Mouse (Mus musculus) limb, embryonic 12.5 days (tissue): ENCODE results near the gene Serinc5. TPM values are rescaled to one million over a fixed set of nuclear protein-coding genes. Genes with fewer than 3 reads are reported as not detected.
"Not testable (repeated sequence)": the region's sequence is repeated elsewhere in the genome, so short reads cannot be mapped to it uniquely, and the experiment has no call there.

Source experiments
- ATAC-seq: fragments of 200-750 bp; cut with Nextera tagmentation; 2 replicates; pipeline ENCODE4 v1.8.0; 2017; ENCODE audit warnings: low read depth, moderate TSS enrichment; ENCODE audit not compliant: insufficient number of reproducible peaks, insufficient read depth, low FRiP score, low TSS enrichment
- H3K27ac ChIP-seq: fragments of 300-500 bp; sonication (generic); 2 replicates; pipeline ENCODE4 v1.5.1; 2016; ENCODE audit warnings: mild to moderate bottlenecking, moderate library complexity
- H3K27me3 ChIP-seq: fragments of 300-500 bp; sonication (generic); 2 replicates; pipeline ENCODE4 v1.6.1; 2016; ENCODE audit warnings: mild to moderate bottlenecking, moderate library complexity
- H3K36me3 ChIP-seq: fragments of 300-500 bp; sonication (generic); 2 replicates; pipeline ENCODE4 v1.6.1; 2016; ENCODE audit warnings: mild to moderate bottlenecking, moderate library complexity
- H3K4me1 ChIP-seq: fragments of 300-500 bp; sonication (generic); replicated peaks from 2 replicates; pipeline ENCODE4 v1.6.1; 2016
- H3K4me2 ChIP-seq: fragments of 300-500 bp; sonication (generic); 2 replicates; pipeline ENCODE4 v1.6.1; 2016; ENCODE audit warnings: mild to moderate bottlenecking, moderate library complexity
- H3K4me3 ChIP-seq: fragments of 300-500 bp; sonication (generic); replicated peaks from 2 replicates; pipeline ENCODE4 v1.5.1; 2016; ENCODE audit warnings: mild to moderate bottlenecking
- H3K9ac ChIP-seq: fragments of 300-500 bp; sonication (generic); replicated peaks from 2 replicates; pipeline ENCODE4 v1.6.1; 2016; ENCODE audit warnings: mild to moderate bottlenecking, moderate library complexity
- H3K9me3 ChIP-seq: fragments of 300-500 bp; sonication (generic); 2 replicates; pipeline ENCODE4 v1.6.1; 2016; ENCODE audit warnings: mild to moderate bottlenecking, moderate library complexity
- WGBS: fragments of 180-500 bp; shearing (Covaris S2); methylation state at CpG from one replicate; pipeline ENCODE4 v1.1.7; 2016; 5-methylcytosine and 5-hydroxymethylcytosine counted together
- polyA plus RNA-seq: library from polyadenylated mRNA; unstranded; fragments of >200 nt; fragmentation: Nextera tagmentation; extraction: Ambion mirVana; gene quantifications from 2 replicates; pipeline ENCODE4 v1.2.1, GENCODE M21; 2016

The Serinc5 gene
- polyA plus RNA-seq, 1 experiment from 2014 or later, result 10.2 TPM

GRCm38 (mm10) chr13:92671727-92672126 is 60.8 kb downstream of the Serinc5 start:
- Histone ChIP-seq H3K4me3 (no peak overlapping the region), H3K9me3 (no peaks in the 10 kb centered on the region), H3K27ac (no peak overlapping the region), H3K4me2 (no peak overlapping the region), H3K27me3 (no peaks in the 10 kb centered on the region), H3K9ac (no peak overlapping the region), H3K36me3 (no peaks in the 10 kb centered on the region), H3K4me1 (peaks cover 16% of the 10 kb centered on the region)
- 76% methylated on average over 1 of the region's 1 CpGs for WGBS
- no peak for ATAC-seq

DNA sequence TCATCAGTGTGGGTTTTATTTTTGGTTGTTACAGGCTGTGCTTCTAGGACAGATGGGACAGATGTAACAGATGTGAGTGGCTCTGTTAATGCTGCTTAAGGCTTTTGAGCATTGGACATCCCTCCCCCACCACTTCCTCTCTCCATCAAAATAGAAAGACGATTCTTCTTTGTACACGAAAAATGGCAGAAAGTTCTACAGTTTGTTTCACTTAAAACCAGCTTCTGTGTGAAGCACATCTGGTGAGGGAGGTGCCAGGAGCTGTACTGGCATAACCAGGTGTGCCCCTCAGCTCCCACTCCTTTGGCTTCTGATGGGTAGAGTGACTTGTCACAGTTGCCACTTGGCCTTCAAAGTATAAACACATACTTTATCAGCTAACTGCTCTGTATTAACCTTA is 63.8 kb downstream of the Serinc5 start:
- Histone ChIP-seq H3K4me1 (peaks cover 20% of the 10 kb centered on the region), H3K9me3 (no peaks in the 10 kb centered on the region), H3K9ac (no peak overlapping the region), H3K4me2 (no peak overlapping the region), H3K36me3 (no peaks in the 10 kb centered on the region), H3K27ac (0 out of 2 replicates have a peak overlapping the region, but pooled peaks have one; percentile 50), H3K27me3 (no peaks in the 10 kb centered on the region), H3K4me3 (no peak overlapping the region)
- ATAC-seq, result no peak
- WGBS, result 48% methylated on average over 2 of the region's 2 CpGs

- no peaks in the 10 kb centered on the region for H3K9me3 ChIP-seq
- H3K27ac ChIP-seq, result 0 out of 2 replicates have a peak overlapping the region, but pooled peaks have one; percentile 50
- H3K4me1 ChIP-seq, result peaks cover 20% of the 10 kb centered on the region
- no peaks in the 10 kb centered on the region for H3K36me3 ChIP-seq
- 62% methylated on average over 3 of the region's 3 CpGs for WGBS
- ATAC-seq, result no peak
- H3K27me3 ChIP-seq, result no peaks in the 10 kb centered on the region
- H3K4me3 ChIP-seq, result no peak overlapping the region
- H3K4me2 ChIP-seq, result no peak overlapping the region
- 0 out of 2 replicates have a peak overlapping the region, but pooled peaks have one; percentile 2 for H3K9ac ChIP-seq
Observed at GRCm38 (mm10) chr13:92675308-92675707, 64.4 kb downstream of the Serinc5 start.

GRCm38 (mm10) chr13:92675897-92676584 is 65.2 kb downstream of the Serinc5 start:
- H3K27ac ChIP-seq, result no peak overlapping the region
- no peak overlapping the region for H3K4me2 ChIP-seq
- no peaks in the 10 kb centered on the region for H3K9me3 ChIP-seq
- peaks cover 20% of the 10 kb centered on the region for H3K4me1 ChIP-seq
- H3K27me3 ChIP-seq, result no peaks in the 10 kb centered on the region
- H3K36me3 ChIP-seq, result no peaks in the 10 kb centered on the region
- WGBS, result 77% methylated on average over 11 of the region's 11 CpGs
- H3K9ac ChIP-seq, result no peak overlapping the region
- no peak for ATAC-seq
- H3K4me3 ChIP-seq, result no peak overlapping the region

GRCm38 (mm10) chr13:92677656-92678055 is 66.8 kb downstream of the Serinc5 start:
- H3K4me1 ChIP-seq, result peaks cover 20% of the 10 kb centered on the region
- no peaks in the 10 kb centered on the region for H3K36me3 ChIP-seq
- no peak for ATAC-seq
- no peaks in the 10 kb centered on the region for H3K9me3 ChIP-seq
- no peak overlapping the region for H3K4me2 ChIP-seq
- 56% methylated on average over 4 of the region's 4 CpGs for WGBS
- no peaks in the 10 kb centered on the region for H3K27me3 ChIP-seq
- no peak overlapping the region for H3K9ac ChIP-seq
- H3K4me3 ChIP-seq, result no peak overlapping the region
- no peak overlapping the region for H3K27ac ChIP-seq

- H3K4me2 ChIP-seq, result no peak overlapping the region
- 79% methylated on average over 7 of the region's 7 CpGs for WGBS
- H3K36me3 ChIP-seq, result no peaks in the 10 kb centered on the region
- no peak overlapping the region for H3K4me3 ChIP-seq
- H3K9ac ChIP-seq, result no peak overlapping the region
- no peaks in the 10 kb centered on the region for H3K27me3 ChIP-seq
- ATAC-seq, result no peak
- H3K9me3 ChIP-seq, result no peaks in the 10 kb centered on the region
- H3K27ac ChIP-seq, result no peak overlapping the region
- peaks cover 20% of the 10 kb centered on the region for H3K4me1 ChIP-seq
Observed at GRCm38 (mm10) chr13:92679661-92680060, 68.8 kb downstream of the Serinc5 start.

- ATAC-seq, result no peak
- Histone ChIP-seq H3K4me1 (0 out of 2 replicates have a peak, but pooled peaks cover 4% of the 10 kb centered on the region), H3K4me2 (no peak overlapping the region), H3K36me3 (peaks cover 3% of the 10 kb centered on the region; the same call in 1 of the 2 replicates), H3K9me3 (no peaks in the 10 kb centered on the region), H3K9ac (no peak overlapping the region), H3K4me3 (no peak overlapping the region), H3K27me3 (no peaks in the 10 kb centered on the region), H3K27ac (no peak overlapping the region)
- 83% methylated on average over 2 of the region's 2 CpGs for WGBS
Observed at GRCm38 (mm10) chr13:92681541-92681940, 70.7 kb downstream of the Serinc5 start.

DNA sequence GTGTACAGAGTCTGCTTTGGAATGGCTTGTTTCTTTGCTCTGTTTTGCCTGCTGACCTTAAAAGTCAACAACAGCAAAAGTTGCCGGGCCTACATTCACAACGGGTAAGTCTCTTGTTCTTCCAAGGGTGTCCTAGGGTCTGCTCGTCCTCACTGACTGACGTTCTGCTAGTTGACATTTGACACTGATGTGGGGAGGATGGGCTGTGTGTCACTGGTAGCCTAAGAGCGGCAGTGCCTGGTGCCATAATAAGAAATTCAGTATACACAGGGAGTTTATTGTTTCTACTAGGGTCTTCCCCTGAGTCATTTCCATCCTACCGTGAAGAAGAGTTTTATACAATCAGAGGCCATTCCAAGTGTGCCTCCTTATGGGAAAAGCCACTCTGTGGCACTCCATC is 71.9 kb downstream of the Serinc5 start:
- no peak for ATAC-seq
- Histone ChIP-seq H3K4me3 (no peak overlapping the region), H3K9me3 (no peaks in the 10 kb centered on the region), H3K4me2 (no peak overlapping the region), H3K4me1 (0 out of 2 replicates have a peak, but pooled peaks cover 4% of the 10 kb centered on the region), H3K36me3 (peaks cover 3% of the 10 kb centered on the region; the same call in 1 of the 2 replicates), H3K9ac (no peak overlapping the region), H3K27ac (no peak overlapping the region), H3K27me3 (no peaks in the 10 kb centered on the region)
- 51% methylated on average over 6 of the region's 6 CpGs for WGBS

DNA sequence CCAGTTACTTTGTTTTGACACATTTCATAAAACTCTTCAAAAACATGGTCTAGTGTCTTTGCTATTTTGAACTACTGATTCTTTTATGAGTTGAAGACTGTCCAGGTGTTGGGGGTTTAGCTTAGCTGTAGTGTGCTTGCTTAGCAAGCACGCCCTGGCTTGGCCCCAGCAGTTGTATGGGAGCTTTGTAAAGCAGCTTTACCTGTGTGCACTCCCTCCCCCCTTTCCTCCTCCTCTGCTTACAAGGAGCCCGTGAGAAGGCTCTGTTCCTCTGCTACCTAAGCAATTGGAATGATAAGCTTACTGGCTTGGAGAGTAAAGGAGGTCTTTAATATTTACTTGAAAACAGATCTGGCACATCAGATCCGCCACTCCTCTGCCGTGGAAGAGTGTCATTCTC is 72.6 kb downstream of the Serinc5 start:
- no peak overlapping the region for H3K4me3 ChIP-seq
- no peak overlapping the region for H3K27ac ChIP-seq
- H3K9me3 ChIP-seq, result no peaks in the 10 kb centered on the region
- no peak for ATAC-seq
- no peaks in the 10 kb centered on the region for H3K4me1 ChIP-seq
- WGBS, result 66% methylated on average over 4 of the region's 4 CpGs
- H3K9ac ChIP-seq, result no peak overlapping the region
- H3K4me2 ChIP-seq, result no peak overlapping the region
- H3K27me3 ChIP-seq, result no peaks in the 10 kb centered on the region
- H3K36me3 ChIP-seq, result peaks cover 3% of the 10 kb centered on the region; the same call in 1 of the 2 replicates

DNA sequence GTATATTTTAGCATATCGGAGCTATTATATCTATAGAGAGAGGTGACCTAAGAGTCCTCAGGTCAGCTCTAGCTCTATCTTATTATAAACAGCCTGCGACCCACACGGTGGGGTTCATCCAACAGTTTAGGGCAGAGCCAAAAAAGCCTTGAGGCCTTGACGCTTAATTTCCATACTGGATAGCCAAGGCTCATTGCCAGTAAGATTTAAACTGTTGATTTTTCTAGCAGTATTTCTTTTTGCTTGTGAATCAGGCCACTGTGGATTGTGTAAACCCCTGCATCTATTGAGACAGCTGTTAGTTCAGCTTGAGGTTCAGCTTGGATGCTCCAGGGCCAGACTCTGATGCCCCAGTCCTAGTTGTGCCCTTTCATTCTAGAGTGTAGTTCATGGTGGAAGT is 73.4 kb downstream of the Serinc5 start:
- Histone ChIP-seq H3K4me3 (no peak overlapping the region), H3K27me3 (no peaks in the 10 kb centered on the region), H3K4me2 (no peak overlapping the region), H3K4me1 (no peaks in the 10 kb centered on the region), H3K27ac (no peak overlapping the region), H3K36me3 (peaks cover 3% of the 10 kb centered on the region; the same call in 1 of the 2 replicates), H3K9me3 (no peaks in the 10 kb centered on the region), H3K9ac (no peak overlapping the region)
- no peak for ATAC-seq
- WGBS, result 89% methylated on average over 4 of the region's 4 CpGs

- Histone ChIP-seq H3K27ac (no peak overlapping the region), H3K4me3 (no peak overlapping the region), H3K4me2 (no peak overlapping the region), H3K4me1 (no peaks in the 10 kb centered on the region), H3K9me3 (no peaks in the 10 kb centered on the region), H3K9ac (no peak overlapping the region), H3K36me3 (peaks cover 3% of the 10 kb centered on the region; the same call in 1 of the 2 replicates), H3K27me3 (no peaks in the 10 kb centered on the region)
- WGBS, result 94% methylated on average over 4 of the region's 4 CpGs
- ATAC-seq, result no peak
Observed at GRCm38 (mm10) chr13:92685273-92685672, 74.4 kb downstream of the Serinc5 start.

DNA sequence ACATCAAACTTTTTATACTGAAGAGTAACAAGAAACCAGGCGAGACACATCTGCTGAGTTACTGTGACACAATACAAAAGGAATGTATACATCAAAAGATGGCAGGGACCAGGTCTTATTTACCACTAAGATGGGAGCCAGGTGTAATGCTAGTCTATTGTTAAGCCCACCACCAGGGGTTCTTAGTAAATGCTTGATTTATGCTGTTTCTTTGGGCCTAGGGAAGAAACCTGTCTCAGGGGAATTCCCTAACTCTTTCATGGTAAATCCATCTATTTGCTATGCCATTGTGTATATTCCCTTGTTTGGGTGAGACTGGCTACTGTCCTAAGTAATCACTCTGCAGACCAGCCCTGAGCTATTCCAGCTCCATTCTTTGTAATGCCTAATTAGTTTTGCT is 76.3 kb downstream of the Serinc5 start:
- not testable (repeated sequence) for H3K4me1 ChIP-seq, ATAC-seq, H3K27ac ChIP-seq, H3K4me2 ChIP-seq, H3K9ac ChIP-seq, H3K36me3 ChIP-seq, H3K4me3 ChIP-seq, H3K9me3 ChIP-seq, H3K27me3 ChIP-seq
- WGBS, result 70% methylated on average over 1 of the region's 1 CpGs
